Mouse (Mus musculus) CH12.LX (cell line): ENCODE measurements around the gene Pth1r. TPM values are rescaled to one million over a fixed set of nuclear protein-coding genes. Genes with fewer than 3 reads are reported as not detected.
"Not testable (repeated sequence)": the region's sequence is repeated elsewhere in the genome, so short reads cannot be mapped to it uniquely, and the experiment has no call there.

ENCODE experiments used
- DNase-seq: peaks from one replicate; pipeline ENCODE4 v3.0.0-alpha.2; 2013; ENCODE audit errors: extremely low read depth
- H3K27ac ChIP-seq: 2 replicates; pipeline ENCODE4 v1.5.1; 2012; ENCODE audit warnings: low read depth, mild to moderate bottlenecking, control low read depth, moderate library complexity; ENCODE audit not compliant: insufficient read depth
- H3K27me3 ChIP-seq: replicated peaks from 2 replicates; pipeline ENCODE3; 2012; ENCODE audit warnings: inconsistent platforms
- H3K36me3 ChIP-seq, 2 experiments: replicated peaks in 1 of 2; 2 replicates each; pipeline versions ENCODE3 to v1.6.1; 2012; ENCODE audit warnings: inconsistent platforms in 1 of 2, low read length in 1 of 2, mild to moderate bottlenecking in 1 of 2, mixed read lengths in 1 of 2, moderate library complexity in 1 of 2; ENCODE audit not compliant: control insufficient read depth in 1 of 2, insufficient read depth in 1 of 2
- H3K4me1 ChIP-seq, 2 experiments: 2 replicates each; pipeline ENCODE4 v1.6.1; 2012; ENCODE audit warnings: inconsistent platforms in 1 of 2, moderate library complexity in 1 of 2; ENCODE audit not compliant: insufficient read depth in 2 of 2, control insufficient read depth in 1 of 2
- H3K4me2 ChIP-seq: 2 replicates; pipeline ENCODE4 v1.6.1; 2012; ENCODE audit warnings: low read depth, mild to moderate bottlenecking, control low read depth; ENCODE audit not compliant: poor library complexity, insufficient read depth, severe bottlenecking
- H3K4me3 ChIP-seq, 3 experiments: fragments of 150-350 bp in 1 of 3; sonication (generic) in 1 of 3; replicated peaks in 1 of 3; 2 replicates each; pipeline versions ENCODE3 to v1.5.1; 2011 to 2012; ENCODE audit warnings: low read depth in 2 of 3, low read length in 2 of 3, mild to moderate bottlenecking in 2 of 3, moderate library complexity in 2 of 3, control low read depth in 1 of 3, improper control_type of control experiment in 1 of 3, inconsistent platforms in 1 of 3, mixed read lengths in 1 of 3; ENCODE audit not compliant: poor library complexity in 1 of 3
- H3K79me2 ChIP-seq: replicated peaks from 2 replicates; pipeline ENCODE4 v1.6.1; 2012; ENCODE audit warnings: mild to moderate bottlenecking, moderate library complexity; ENCODE audit not compliant: control insufficient read depth, poor library complexity, insufficient read depth, severe bottlenecking; ENCODE audit errors: extremely low read depth
- H3K9ac ChIP-seq: 2 replicates; pipeline ENCODE4 v1.6.1; 2012; ENCODE audit warnings: low read depth, mild to moderate bottlenecking, control low read depth, moderate library complexity; ENCODE audit not compliant: insufficient read depth
- H3K9me3 ChIP-seq: replicated peaks from 2 replicates; pipeline ENCODE3; 2012; ENCODE audit warnings: low read length, inconsistent platforms, mixed read lengths
- BHLHE40 ChIP-seq: IDR thresholded peaks from 2 replicates; pipeline ENCODE4 v1.6.1; 2011; ENCODE audit warnings: mild to moderate bottlenecking, low read depth, low read length, improper control_type of control experiment
- CHD1 ChIP-seq: IDR thresholded peaks from 2 replicates; pipeline ENCODE4 v1.6.1; 2012; ENCODE audit warnings: low read depth, low read length, improper control_type of control experiment, inconsistent platforms
- ELF1 ChIP-seq: IDR thresholded peaks from 2 replicates; pipeline ENCODE4 v1.6.1; 2014; ENCODE audit warnings: low read depth, mild to moderate bottlenecking, inconsistent platforms, low read length, improper control_type of control experiment
- EP300 ChIP-seq: IDR thresholded peaks from 2 replicates; pipeline ENCODE4 v1.6.1; 2011; ENCODE audit warnings: low read length, improper control_type of control experiment
- HCFC1 ChIP-seq: IDR thresholded peaks from 2 replicates; pipeline ENCODE4 v1.6.1; 2012; ENCODE audit warnings: low read depth, mild to moderate bottlenecking, inconsistent platforms, low read length, improper control_type of control experiment
- IRF4 ChIP-seq: IDR thresholded peaks from 2 replicates; pipeline ENCODE4 v1.6.1; 2014; ENCODE audit warnings: low read depth, mild to moderate bottlenecking, inconsistent platforms, low read length, improper control_type of control experiment
- MAFK ChIP-seq: IDR thresholded peaks from 2 replicates; pipeline ENCODE4 v1.6.1; 2011; ENCODE audit warnings: low read length, improper control_type of control experiment; ENCODE audit not compliant: insufficient replicate concordance
- MAZ ChIP-seq: IDR thresholded peaks from 2 replicates; pipeline ENCODE4 v1.6.1; 2012; ENCODE audit warnings: low read depth, mild to moderate bottlenecking, inconsistent platforms, low read length, improper control_type of control experiment, moderate library complexity
- MXI1 ChIP-seq: IDR thresholded peaks from 2 replicates; pipeline ENCODE4 v1.6.1; 2011; ENCODE audit warnings: mild to moderate bottlenecking, low read depth, low read length, improper control_type of control experiment
- NELFE ChIP-seq: IDR thresholded peaks from 2 replicates; pipeline ENCODE4 v1.6.1; 2011; ENCODE audit warnings: low read depth, low read length, improper control_type of control experiment
- NRF1 ChIP-seq: IDR thresholded peaks from 2 replicates; pipeline ENCODE4 v1.6.1; 2014; ENCODE audit warnings: low read depth, mild to moderate bottlenecking, inconsistent platforms, low read length, improper control_type of control experiment, moderate library complexity
- RCOR1 ChIP-seq: conservative IDR thresholded peaks from 2 replicates; pipeline ENCODE4 v1.6.1; 2012; ENCODE audit warnings: low read depth, mild to moderate bottlenecking, inconsistent platforms, low read length, improper control_type of control experiment
- USF1 ChIP-seq: IDR thresholded peaks from 2 replicates; pipeline ENCODE4 v1.6.1; 2014; ENCODE audit warnings: low read depth, mild to moderate bottlenecking, inconsistent platforms, low read length, improper control_type of control experiment
- USF2 ChIP-seq: conservative IDR thresholded peaks from 2 replicates; pipeline ENCODE4 v1.6.1; 2011; ENCODE audit warnings: low read depth, low read length, improper control_type of control experiment
- ZKSCAN1 ChIP-seq: IDR thresholded peaks from 2 replicates; pipeline ENCODE4 v1.6.1; 2012; ENCODE audit warnings: low read depth, inconsistent platforms, low read length, improper control_type of control experiment, borderline replicate concordance
- ZMIZ1 ChIP-seq: IDR thresholded peaks from 2 replicates; pipeline ENCODE4 v1.6.1; 2012; ENCODE audit warnings: low read depth, mild to moderate bottlenecking, inconsistent platforms, low read length, improper control_type of control experiment
- ZNF384 ChIP-seq: IDR thresholded peaks from 2 replicates; pipeline ENCODE4 v1.6.1; 2012; ENCODE audit warnings: low read depth, low read length, improper control_type of control experiment, inconsistent platforms
- dilution Hi-C: fragments of 300-500 bp; cut with MboI; formaldehyde crosslinking; loops from 2 replicates; pipeline ENCODE4 v1.14.3; 2020; ENCODE audit warnings: low sequenced_read_pairs; ENCODE audit not compliant: extremely low pct_unique_long_range_greater_than_20kb, extremely low pct_ligation_motif_present
- in situ Hi-C: fragments of 300-500 bp; cut with MboI; formaldehyde crosslinking; loops from 3 replicates; pipeline ENCODE4 v1.14.3; 2019; ENCODE audit warnings: low sequenced_read_pairs, low pct_ligation_motif_present, low pct_unique_long_range_greater_than_20kb, mixed read lengths
- polyA plus RNA-seq: library from polyadenylated mRNA; unstranded; fragments of >175 nt; gene quantifications from 2 replicates; pipeline ENCODE4 v1.2.1, GENCODE M21; 2012; ENCODE audit warnings: low read depth; ENCODE audit not compliant: insufficient read length
- total RNA-seq, 2 experiments: library from RNA; depleted of rRNA; stranded (reverse); fragments of 300-350 nt in 1 of 2; fragments of >200 nt in 1 of 2; gene quantifications; 2 replicates each; pipeline ENCODE4 v1.2.3; 2012 to 2014

Pth1r gene
- total and polyA plus RNA-seq, 3 experiments, result 0.10 to 0.76 TPM; not detected in 1

DNA sequence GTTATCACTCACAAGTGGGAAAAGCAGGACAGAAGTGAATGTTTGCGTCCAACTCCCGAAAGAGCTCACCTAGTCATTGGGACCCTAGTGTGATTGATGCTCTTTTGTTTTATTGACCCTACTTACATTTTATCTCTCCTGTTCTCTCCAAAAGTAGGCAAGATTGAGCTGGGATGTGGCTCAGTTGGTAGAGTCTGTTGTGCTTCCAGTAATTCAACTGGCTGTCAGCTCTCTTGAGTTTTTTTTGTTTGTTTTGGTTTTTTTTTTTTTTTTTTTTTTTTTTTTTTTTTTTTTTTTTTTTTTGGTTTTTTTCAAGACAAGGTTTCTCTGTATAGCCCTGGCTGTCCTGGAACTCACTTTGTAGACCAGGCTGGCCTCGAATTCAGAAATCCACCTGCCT is 64.2 kb downstream of the Pth1r start:
- H3K79me2 ChIP-seq, H3K9me3 ChIP-seq, H3K27ac ChIP-seq, DNase-seq: not testable (repeated sequence)
- peak; percentile 77 for TF ChIP-seq ZNF384
- TF ChIP-seq, all 38 proteins: peak for 1; not testable (repeated sequence) for 37
- Histone ChIP-seq H3K4me1 (peaks cover 8 to 71% of the 10 kb centered on the region in 2 experiments), H3K36me3 (peaks cover 3 to 50% of the 10 kb centered on the region in 2 experiments)
- H3K9ac ChIP-seq, H3K4me3 ChIP-seq, H3K4me2 ChIP-seq, in situ Hi-C loops, H3K27me3 ChIP-seq, dilution Hi-C loops: not testable (repeated sequence)

GRCm38 (mm10) chr9:110682255-110682654 is 64.7 kb downstream of the Pth1r start:
- Histone ChIP-seq H3K27me3 (no peaks in the 10 kb centered on the region), H3K79me2 (peaks cover 3% of the 10 kb centered on the region; the same call in 1 of the 2 replicates), H3K4me3 (no peak overlapping the region), H3K9me3 (peaks cover 5% of the 10 kb centered on the region), H3K4me2 (no peak overlapping the region), H3K9ac (no peak overlapping the region), H3K36me3 (peaks cover 3 to 53% of the 10 kb centered on the region in 2 experiments), H3K4me1 (peaks cover 8 to 75% of the 10 kb centered on the region in 2 experiments), H3K27ac (no peak overlapping the region)
- dilution Hi-C loops, result no loop called here
- no peak for DNase-seq
- TF ChIP-seq RCOR1 (no peak), CHD1 (no peak), USF2 (no peak), BHLHE40 (no peak), HCFC1 (no peak), EP300 (no peak), ELF1 (no peak), ZKSCAN1 (no peak), MXI1 (no peak), MAZ (no peak), NRF1 (no peak), USF1 (no peak), ZNF384 (no peak), NELFE (no peak), ZMIZ1 (no peak), IRF4 (no peak), MAFK (no peak)
- in situ Hi-C loops, result no loop called here
